Mouse (Mus musculus): Measurements from ENCODE around the gene Trip12.

DNA sequence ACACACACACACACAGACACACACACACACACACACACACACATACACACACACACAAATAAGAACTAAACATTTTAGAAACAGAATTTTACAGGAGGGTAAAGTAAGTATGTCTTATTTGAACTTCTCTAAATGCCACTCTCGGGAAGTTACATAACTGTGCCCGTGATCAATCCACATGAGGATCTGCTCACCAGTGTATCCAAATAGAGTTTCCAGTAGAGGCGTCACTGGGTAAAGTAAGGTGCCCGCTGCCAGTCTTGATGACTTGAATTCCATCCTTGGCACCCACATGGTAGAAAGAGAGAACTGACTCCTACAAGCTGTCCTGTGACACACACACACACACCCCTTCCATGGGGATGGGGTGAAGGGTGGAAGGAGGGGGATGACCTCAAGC, 42.6 kb upstream of the Trip12 start:
- TF ChIP-seq CTCF (IDR thresholded peaks at IDR 0.05; ENCODE audit: low read depth, low read length) (no peak), POLR2A (IDR thresholded peaks at IDR 0.05; ENCODE audit: borderline replicate concordance, low read depth, low read length) (no peak)

Measured in bone marrow macrophage, adult 2 months (primary cell).